In the genomic region with DNA sequence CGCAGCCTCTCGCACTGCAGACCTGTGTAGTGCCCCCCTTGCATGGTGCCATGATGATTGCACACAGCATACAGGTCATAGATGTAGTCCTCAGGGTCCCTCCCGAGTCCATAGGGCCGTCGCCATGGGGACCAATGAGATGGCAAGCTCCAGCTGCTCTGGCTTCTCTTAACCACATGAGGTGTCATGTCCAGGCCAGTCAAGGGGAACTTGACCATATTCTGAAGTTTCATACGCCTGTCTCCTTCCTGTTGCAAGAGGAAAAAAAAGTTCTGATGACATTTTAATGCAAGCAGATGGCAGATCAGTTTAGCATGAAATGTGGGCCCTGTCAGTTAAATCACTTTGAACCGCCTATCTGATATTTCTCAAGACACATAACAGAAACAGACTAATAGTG, we compare ENCODE assay signal across 27 mouse cellular contexts.
"Had no signal": no experiment of that assay in that cellular context is flagged by ENCODE, and none has a peak within 500 bp of the region (broad histone marks: within the 10 kb centered on the region; RNA-seq: fewer than 3 reads in every experiment).

No protein-coding gene starts in this region.

- H3K4me1 ChIP-seq: hindbrain, embryonic 10.5 days; hindbrain, embryonic 12.5 days; intestine, embryonic 15.5 days; kidney, embryonic 15.5 days; limb, embryonic 10.5 days; limb, embryonic 12.5 days; liver, embryonic 13.5 days had no signal

- H3K27ac ChIP-seq: gastrocnemius, adult 2 months; hindbrain, embryonic 10.5 days; hindbrain, embryonic 12.5 days; hindbrain, embryonic 14.5 days; intestine, embryonic 15.5 days; kidney, embryonic 15.5 days; kidney, postnatal 0 days; left cerebral cortex, adult 2 months; limb, embryonic 10.5 days; limb, embryonic 12.5 days; liver, embryonic 13.5 days had no signal

- H3K27me3 ChIP-seq: heart, embryonic 12.5 days; hindbrain, embryonic 12.5 days; intestine, embryonic 15.5 days; kidney, embryonic 15.5 days; limb, embryonic 12.5 days; liver, embryonic 13.5 days had no signal

- H3K4me3 ChIP-seq: gastrocnemius, adult 2 months; heart, embryonic 12.5 days; hindbrain, embryonic 10.5 days; hindbrain, embryonic 12.5 days; intestine, embryonic 15.5 days; kidney, embryonic 15.5 days; left cerebral cortex, adult 2 months; limb, embryonic 10.5 days; limb, embryonic 12.5 days; liver, embryonic 13.5 days had no signal

- H3K4me2 ChIP-seq: heart, embryonic 12.5 days; hindbrain, embryonic 12.5 days; hindbrain, embryonic 14.5 days; intestine, embryonic 15.5 days; kidney, embryonic 15.5 days; limb, embryonic 12.5 days; liver, embryonic 11.5 days; liver, embryonic 13.5 days had no signal

- H3K9me3 ChIP-seq: heart, embryonic 12.5 days; hindbrain, embryonic 10.5 days; hindbrain, embryonic 12.5 days; intestine, embryonic 15.5 days; kidney, embryonic 15.5 days; limb, embryonic 10.5 days; limb, embryonic 12.5 days; liver, embryonic 13.5 days had no signal

- H3K9ac ChIP-seq: heart, embryonic 12.5 days; hindbrain, embryonic 12.5 days; hindbrain, embryonic 14.5 days; intestine, embryonic 15.5 days; kidney, embryonic 15.5 days; limb, embryonic 12.5 days; liver, embryonic 13.5 days had no signal

- DNase-seq: gastrocnemius, adult 2 months; gastrocnemius, postnatal 14 days; gastrocnemius, postnatal 36 days; heart, adult 18-20 months; heart, postnatal 10 days; heart, postnatal 4 days; kidney, adult 2 months; kidney, adult 9 months; kidney, postnatal 14 days; kidney, postnatal 36 days; layer of hippocampus, adult 9-11 months; liver; liver, embryonic 13.5 days had no signal

- ATAC-seq: hindbrain, embryonic 16.5 days; inflammation-experienced regulatory T-cells, adult 6 months; intestine, embryonic 15.5 days; intestine, postnatal 0 days had no signal
